Mouse (Mus musculus): Measurements from ENCODE around the gene Mafg.
A peak's percentile ranks its signal among the peaks of the same experiment; 100 is the strongest.
"Not testable (repeated sequence)": the region's sequence is repeated elsewhere in the genome, so short reads cannot be mapped to it uniquely, and the experiment has no call there.

Mafg gene

DNA sequence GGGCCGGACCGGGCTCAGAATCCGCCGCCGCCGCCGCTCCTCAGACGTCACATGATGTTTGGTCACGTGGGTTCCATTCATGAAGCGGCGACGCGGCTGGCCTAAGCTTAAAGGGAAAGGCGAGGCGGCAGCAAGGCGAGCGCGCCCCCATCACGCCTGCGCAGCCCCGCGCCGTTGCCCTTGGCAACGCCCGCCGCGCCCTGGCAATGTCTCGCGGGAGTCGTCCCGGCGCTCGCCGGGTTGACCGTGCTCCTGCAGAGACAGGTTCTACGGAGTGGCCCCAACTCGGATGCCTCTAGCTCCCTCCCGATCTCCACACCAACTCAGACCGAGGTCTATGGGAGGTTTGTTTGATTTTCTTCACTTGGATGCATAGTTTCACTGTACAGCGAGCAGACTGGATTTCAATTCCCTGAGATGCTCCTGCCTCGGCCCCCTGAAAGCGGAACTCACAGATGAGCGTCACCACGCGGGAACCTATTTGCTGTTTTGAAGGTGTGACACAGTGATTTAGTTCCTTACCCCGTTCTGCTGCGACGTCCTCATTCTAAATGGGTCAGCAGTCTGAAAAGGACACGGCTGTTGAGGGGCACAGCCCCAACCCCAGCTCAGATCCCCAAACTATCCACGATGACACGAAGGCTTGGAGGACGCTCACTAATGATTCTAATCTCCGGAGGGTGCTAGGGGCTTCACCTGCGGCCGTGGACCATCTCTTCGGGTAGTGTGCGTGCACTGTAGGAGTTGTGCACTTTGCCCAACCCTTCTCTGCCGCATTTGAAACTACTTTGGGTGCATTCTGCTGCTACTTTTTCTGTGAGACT, at the start of gene Mafg:
Gene Mafg (minus strand): TSS at position 81 of the 824 bp plus-strand sequence.
- peak; percentile 95 for DNase-seq (ENCODE audit: low read depth, low spot score)

GRCm38 (mm10) chr11:120682683-120683082, 49.3 kb upstream of the Mafg start:
- no peak for DNase-seq (ENCODE audit: low read depth, low spot score)

DNA sequence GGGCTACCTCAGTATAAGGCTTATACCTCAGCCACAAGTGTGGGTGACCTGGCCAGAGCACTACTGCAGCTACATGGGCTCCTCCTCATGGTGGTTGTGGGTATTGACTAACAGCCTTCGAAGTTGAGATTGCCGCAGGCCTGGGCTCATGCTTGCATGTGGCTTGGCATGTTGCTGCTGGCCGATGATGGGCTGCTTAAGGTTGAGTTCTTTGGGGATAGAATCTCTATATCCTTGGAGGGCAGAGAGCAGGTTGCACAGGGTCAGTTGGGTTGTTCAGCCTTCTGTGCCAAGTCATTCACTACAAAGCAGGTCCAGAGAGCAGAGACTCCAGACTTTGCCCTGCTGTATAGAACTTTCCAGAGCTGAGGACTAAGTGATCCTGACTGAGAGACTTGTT, 46.5 kb upstream of the Mafg start:
- no peak for DNase-seq (ENCODE audit: low read depth, low spot score)

GRCm38 (mm10) chr11:120676951-120677350, 43.6 kb upstream of the Mafg start:
- no peak for DNase-seq (ENCODE audit: low read depth, low spot score)

GRCm38 (mm10) chr11:120675875-120676274, 42.5 kb upstream of the Mafg start:
- DNase-seq (ENCODE audit: low read depth, low spot score), result not testable (repeated sequence)

- no peak for DNase-seq (ENCODE audit: low read depth, low spot score)
Measured at GRCm38 (mm10) chr11:120673594-120674122, 40.3 kb upstream of the Mafg start.

DNA sequence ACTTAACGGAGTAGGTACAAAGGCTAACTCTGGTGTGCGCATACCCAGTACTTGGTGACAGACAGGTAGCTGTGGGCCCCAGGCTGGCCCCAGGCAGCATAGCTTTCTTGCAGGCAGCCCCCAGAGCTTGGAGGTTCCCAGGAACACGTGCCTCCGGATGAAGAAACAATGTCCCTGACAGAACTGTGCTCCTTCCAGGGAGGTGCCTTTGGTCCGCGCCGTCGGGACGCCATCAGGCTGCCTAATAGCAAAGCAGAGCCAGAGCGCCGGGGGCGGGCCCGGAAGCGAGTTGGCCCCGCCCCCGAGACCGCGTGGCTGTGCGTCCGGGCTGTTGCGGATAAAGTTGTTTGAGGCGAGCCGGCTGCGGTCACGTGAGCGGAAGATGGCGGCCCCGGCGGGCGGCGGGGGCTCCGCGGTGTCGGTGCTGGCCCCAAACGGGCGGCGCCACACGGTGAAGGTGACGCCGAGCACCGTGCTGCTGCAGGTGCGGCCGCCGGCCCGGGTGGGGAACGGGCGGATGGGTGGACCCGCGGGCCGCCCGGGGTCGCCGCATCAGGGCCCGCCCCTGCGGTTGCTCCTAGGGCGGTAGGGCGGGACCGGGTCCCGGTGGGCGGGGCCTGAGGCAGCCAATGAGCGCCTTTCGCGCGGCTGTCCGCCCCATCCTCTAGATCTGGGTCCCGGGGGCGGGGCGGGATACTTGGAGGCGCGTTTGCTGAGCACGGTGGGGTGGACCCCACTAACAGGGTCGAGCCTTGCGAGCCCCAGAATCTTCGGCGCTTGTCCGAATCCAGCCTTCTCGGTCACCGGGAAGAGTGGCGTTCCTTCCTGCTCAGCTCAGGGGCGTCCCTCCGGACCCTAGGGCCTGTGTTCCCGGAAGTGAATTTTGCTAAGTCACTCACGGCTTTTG, 39.5 kb upstream of the Mafg start, which contains the start of gene Aspscr1:
Gene Aspscr1 (plus strand): TSS at position 287 of the 907 bp plus-strand sequence.
- peak; percentile 88 for DNase-seq (ENCODE audit: low read depth, low spot score)

DNA sequence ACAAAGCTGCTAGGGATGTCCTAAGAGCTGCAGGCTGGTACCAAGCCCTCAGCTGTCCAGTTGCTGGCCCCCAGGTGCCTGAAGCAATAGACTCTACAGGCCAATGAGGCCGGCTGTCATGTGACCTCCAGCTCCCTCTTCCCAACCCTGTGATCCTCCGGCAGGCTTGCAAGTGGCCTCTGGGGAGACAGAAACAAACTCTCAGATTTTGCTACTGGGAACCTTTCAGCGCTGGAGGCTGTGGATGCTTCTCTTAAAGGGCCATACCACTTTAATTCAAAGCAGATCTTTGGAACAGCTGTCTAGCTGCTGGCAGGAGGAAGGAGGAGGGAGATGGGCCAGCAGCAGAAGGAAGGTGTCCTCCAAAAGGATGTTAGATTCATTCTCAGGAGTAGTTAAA, 33.2 kb upstream of the Mafg start:
- DNase-seq (ENCODE audit: low read depth, low spot score), result no peak

DNA sequence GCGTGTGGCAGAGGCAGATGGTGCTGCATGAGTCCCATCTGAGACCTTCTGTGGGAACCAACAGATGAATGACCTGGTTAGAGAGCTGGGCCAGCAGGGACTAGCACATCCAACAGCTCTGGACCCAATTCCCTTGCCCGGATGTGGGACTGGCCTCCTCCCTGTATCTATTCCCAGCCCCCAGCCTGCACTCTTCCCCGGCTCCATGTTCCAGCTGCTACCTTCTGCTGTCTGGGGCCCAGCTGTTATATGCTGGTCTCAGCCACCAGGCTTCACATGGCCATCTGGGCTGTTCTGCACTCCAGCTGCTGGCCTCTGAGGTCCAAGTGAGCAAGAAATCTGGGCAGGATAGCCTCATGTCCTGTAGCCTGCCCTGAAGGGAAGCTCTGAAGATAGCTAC, 32.0 kb upstream of the Mafg start:
- DNase-seq (ENCODE audit: low read depth, low spot score), result peak; percentile 47

DNA sequence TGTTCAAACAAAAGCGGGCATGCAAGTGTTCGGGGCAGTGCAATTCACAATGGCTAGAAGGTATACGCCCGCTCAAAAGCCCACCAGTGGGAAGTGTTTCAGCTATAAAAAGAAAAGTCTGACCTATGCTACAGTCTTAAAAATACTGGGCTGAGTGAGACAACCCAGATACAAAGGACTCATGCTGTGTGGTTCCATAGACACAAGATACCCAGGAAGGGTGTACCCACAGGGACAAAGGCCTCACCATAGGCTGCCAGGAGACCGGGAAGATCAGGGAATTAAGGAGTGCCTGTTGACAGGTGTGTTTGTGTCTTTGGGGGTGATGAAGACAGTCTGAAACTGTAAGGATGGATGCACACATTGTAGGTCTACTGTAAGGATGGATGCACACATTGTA, 30.3 kb upstream of the Mafg start:
- DNase-seq (ENCODE audit: low read depth, low spot score), result no peak

DNA sequence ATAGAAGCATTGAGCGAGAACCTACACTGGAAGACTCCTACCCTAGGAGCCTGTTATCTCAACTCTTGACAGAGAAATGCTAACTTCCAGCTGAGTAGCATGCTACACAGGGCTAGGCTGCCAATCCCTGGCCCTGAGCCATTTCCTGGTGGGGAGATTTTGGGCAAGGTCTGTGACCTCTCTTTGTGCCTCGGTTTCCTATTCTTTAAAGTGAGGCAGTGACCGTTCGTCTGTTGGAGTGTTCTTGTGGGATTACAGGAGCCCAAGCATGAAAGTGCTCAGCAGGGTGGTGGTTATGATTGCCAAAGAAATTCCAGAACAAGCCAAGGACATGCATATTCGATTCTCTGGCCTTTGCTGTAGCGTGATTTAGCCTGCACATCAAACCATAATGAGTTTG, 29.4 kb upstream of the Mafg start:
- no peak for DNase-seq (ENCODE audit: low read depth, low spot score)

GRCm38 (mm10) chr11:120661076-120661460, 27.7 kb upstream of the Mafg start, which contains the start of gene Notum:
Gene Notum, minus strand, starts transcription at chr11:120661175.
- DNase-seq (ENCODE audit: low read depth, low spot score), result no peak

- DNase-seq (ENCODE audit: low read depth, low spot score), result no peak
Measured at GRCm38 (mm10) chr11:120660301-120661075, 27.1 kb upstream of the Mafg start.

GRCm38 (mm10) chr11:120659509-120660300, 26.3 kb upstream of the Mafg start:
- no peak for DNase-seq (ENCODE audit: low read depth, low spot score)

DNA sequence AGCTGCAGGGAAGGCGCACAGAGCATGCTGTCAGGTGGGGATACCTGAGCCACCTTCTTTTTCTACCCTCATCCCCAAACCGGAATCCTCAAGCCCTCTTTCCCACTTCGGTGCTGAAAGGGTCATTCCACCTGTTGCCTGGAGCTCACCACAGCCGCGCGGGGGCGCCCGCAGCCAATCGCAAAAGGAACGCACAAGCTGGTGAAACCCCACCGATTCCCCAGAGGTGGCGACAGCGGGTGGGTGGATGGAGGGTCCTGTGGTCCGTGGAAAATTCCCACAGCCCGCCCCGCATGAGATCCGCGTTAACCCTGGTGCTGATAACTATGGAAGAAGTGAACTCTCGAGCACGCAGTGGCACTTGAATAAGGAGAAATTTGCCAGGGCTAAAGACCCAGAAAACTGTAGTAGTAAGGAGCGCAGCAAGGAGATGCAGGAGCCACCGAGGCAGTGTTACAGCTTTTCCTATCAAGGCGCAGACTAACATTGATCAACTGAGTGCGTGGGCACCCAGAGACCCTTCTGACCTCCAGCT, 25.5 kb upstream of the Mafg start:
- DNase-seq (ENCODE audit: low read depth, low spot score), result peak; percentile 52

DNA sequence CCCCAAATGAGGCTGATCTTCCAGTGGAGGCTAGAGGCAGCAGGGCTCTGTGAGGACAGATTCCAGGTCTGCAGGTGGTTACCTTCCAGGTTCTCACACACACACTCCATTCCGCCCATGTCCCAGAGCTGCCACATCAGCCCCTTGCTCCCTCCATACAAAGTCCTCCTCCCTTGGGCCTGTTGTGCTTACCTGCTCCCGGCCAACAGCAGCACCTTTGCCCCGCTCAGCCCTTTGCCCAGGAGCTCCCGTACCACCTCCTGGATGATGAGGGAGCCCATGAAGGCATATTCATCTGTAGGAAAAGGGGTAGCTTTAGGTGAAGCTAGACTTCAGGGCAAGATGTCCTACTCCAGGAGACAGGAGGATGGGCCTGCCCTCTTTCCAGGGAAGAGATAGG, 23.9 kb upstream of the Mafg start:
- no peak for DNase-seq (ENCODE audit: low read depth, low spot score)

DNA sequence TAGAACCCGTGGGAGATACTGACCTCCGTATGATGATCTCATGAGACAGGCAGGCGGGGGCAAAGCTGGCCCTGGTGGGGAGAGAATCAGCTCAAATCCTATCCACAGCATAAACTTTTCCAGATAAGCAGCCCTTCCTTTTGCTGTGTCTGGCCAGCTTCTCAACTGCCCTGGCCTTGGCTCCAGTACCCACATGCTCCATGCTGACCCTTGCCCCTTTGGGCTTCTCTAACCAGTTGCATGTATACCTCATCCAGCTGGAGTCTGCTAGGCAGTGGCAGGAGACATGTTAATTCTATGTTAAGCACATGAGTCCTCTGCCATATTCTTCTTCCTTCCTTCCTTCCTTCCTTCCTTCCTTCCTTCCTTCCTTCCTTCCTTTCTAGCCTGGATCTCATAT, 21.3 kb upstream of the Mafg start:
- DNase-seq (ENCODE audit: low read depth, low spot score), result no peak

DNA sequence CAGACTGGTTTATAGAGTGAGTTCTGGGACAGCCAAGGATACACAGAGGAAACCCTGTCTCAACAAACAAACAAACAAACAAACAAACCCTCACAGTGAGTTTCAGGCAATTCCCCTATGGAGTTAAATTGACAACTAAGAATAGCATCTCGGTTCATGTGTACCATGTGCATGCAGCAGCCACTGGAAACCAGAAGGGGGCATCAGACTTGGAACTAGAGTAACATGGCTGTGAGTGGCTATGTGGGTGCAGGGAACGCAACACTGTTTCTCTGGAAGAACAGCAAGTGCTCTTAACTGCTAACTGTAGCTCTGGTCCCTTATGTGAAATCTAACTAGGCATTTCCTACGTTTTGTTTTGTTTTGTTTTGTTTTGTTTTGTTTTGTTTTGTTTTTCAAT, 18.5 kb upstream of the Mafg start:
- no peak for DNase-seq (ENCODE audit: low read depth, low spot score)

GRCm38 (mm10) chr11:120648001-120648476, 14.6 kb upstream of the Mafg start, which contains the start of gene Myadml2:
Gene Myadml2, minus strand, starts transcription at chr11:120648158.
- DNase-seq (ENCODE audit: low read depth, low spot score), result peak; percentile 79
